Mouse (Mus musculus) adipocyte (in vitro differentiated cells): Measurements from ENCODE around the gene Ttll6.
"Not testable (repeated sequence)": the region's sequence is repeated elsewhere in the genome, so short reads cannot be mapped to it uniquely, and the experiment has no call there.

ENCODE experiments used
- DNase-seq: peaks from one replicate; pipeline ENCODE4 v3.0.0-alpha.2; 2016; ENCODE audit warnings: low spot score

Ttll6 gene

GRCm38 (mm10) chr11:96133239-96133865, at the start of gene Ttll6:
Gene Ttll6, plus strand, starts transcription at chr11:96133786.
- peak; percentile 26 for DNase-seq

GRCm38 (mm10) chr11:96087981-96088380, 45.6 kb upstream of the Ttll6 start:
- no peak for DNase-seq

GRCm38 (mm10) chr11:96091073-96091472, 42.5 kb upstream of the Ttll6 start:
- DNase-seq: peak; percentile 45

- DNase-seq: no peak
Measured at GRCm38 (mm10) chr11:96092674-96093291, 40.8 kb upstream of the Ttll6 start.

- DNase-seq: peak; percentile 67
Measured at GRCm38 (mm10) chr11:96093361-96093760, 40.2 kb upstream of the Ttll6 start.

- DNase-seq: peak; percentile 29
Measured at GRCm38 (mm10) chr11:96108376-96108775, 25.2 kb upstream of the Ttll6 start.

- not testable (repeated sequence) for DNase-seq
Measured at GRCm38 (mm10) chr11:96110950-96111349, 22.6 kb upstream of the Ttll6 start.

GRCm38 (mm10) chr11:96111751-96112150, 21.8 kb upstream of the Ttll6 start, which contains the start of gene Calcoco2:
Gene Calcoco2, minus strand, starts transcription at chr11:96111964.
- DNase-seq: no peak

GRCm38 (mm10) chr11:96114077-96114476, 19.5 kb upstream of the Ttll6 start:
- no peak for DNase-seq

- DNase-seq: no peak
Measured at GRCm38 (mm10) chr11:96115416-96115815, 18.2 kb upstream of the Ttll6 start.

GRCm38 (mm10) chr11:96116116-96116515, 17.5 kb upstream of the Ttll6 start:
- DNase-seq: no peak

- DNase-seq: not testable (repeated sequence)
Measured at GRCm38 (mm10) chr11:96116925-96117324, 16.7 kb upstream of the Ttll6 start.

GRCm38 (mm10) chr11:96119401-96119800, 14.2 kb upstream of the Ttll6 start:
- DNase-seq: no peak

GRCm38 (mm10) chr11:96122806-96123205, 10.8 kb upstream of the Ttll6 start:
- not testable (repeated sequence) for DNase-seq

- no peak for DNase-seq
Measured at GRCm38 (mm10) chr11:96124052-96124914, 9.3 kb upstream of the Ttll6 start.

- DNase-seq: peak; percentile 57
Measured at GRCm38 (mm10) chr11:96130606-96131005, 3.0 kb upstream of the Ttll6 start.

GRCm38 (mm10) chr11:96135847-96136246, 2.3 kb downstream of the Ttll6 start:
- DNase-seq: no peak

- peak; percentile 64 for DNase-seq
Measured at GRCm38 (mm10) chr11:96140726-96141175, 7.2 kb downstream of the Ttll6 start.

- no peak for DNase-seq
Measured at GRCm38 (mm10) chr11:96143766-96144165, 10.2 kb downstream of the Ttll6 start.

- peak; percentile 84 for DNase-seq
Measured at GRCm38 (mm10) chr11:96145622-96146270, 12.2 kb downstream of the Ttll6 start.

GRCm38 (mm10) chr11:96147471-96147870, 13.9 kb downstream of the Ttll6 start:
- DNase-seq: no peak

- no peak for DNase-seq
Measured at GRCm38 (mm10) chr11:96164769-96165168, 31.2 kb downstream of the Ttll6 start.
